Mouse (Mus musculus) embryonic facial prominence, embryonic 11.5 days (tissue): ENCODE data around the gene Arhgap19. TPM values are rescaled to one million over a fixed set of nuclear protein-coding genes. Genes with fewer than 3 reads are reported as not detected.
A peak's percentile ranks its signal among the peaks of the same experiment; 100 is the strongest.

Experiments used
- ATAC-seq: fragments of 200-750 bp; cut with Nextera tagmentation; replicated peaks from 2 replicates; pipeline ENCODE4 v1.8.0; 2017; ENCODE audit warnings: low read depth; ENCODE audit not compliant: insufficient number of reproducible peaks, low FRiP score, low TSS enrichment
- DNase-seq: peaks from one replicate; pipeline ENCODE4 v3.0.0-alpha.2; 2015; ENCODE audit warnings: low spot score
- H3K27ac ChIP-seq: fragments of 300-500 bp; sonication (generic); replicated peaks from 2 replicates; pipeline ENCODE4 v1.5.1; 2014; ENCODE audit warnings: mild to moderate bottlenecking, low read depth, low read length, control low read depth
- H3K27me3 ChIP-seq: fragments of 300-500 bp; sonication (generic); 2 replicates; pipeline ENCODE4 v1.6.1; 2014; ENCODE audit warnings: mild to moderate bottlenecking, low read length, moderate library complexity, mixed read lengths; ENCODE audit not compliant: control insufficient read depth, insufficient read depth
- H3K36me3 ChIP-seq: fragments of 300-500 bp; sonication (generic); replicated peaks from 2 replicates; pipeline ENCODE4 v1.6.1; 2014; ENCODE audit warnings: low read depth, mild to moderate bottlenecking, low read length, moderate library complexity, mixed read lengths; ENCODE audit not compliant: control insufficient read depth, insufficient read depth
- H3K4me1 ChIP-seq: fragments of 300-500 bp; sonication (generic); 2 replicates; pipeline ENCODE4 v1.6.1; 2014; ENCODE audit warnings: low read length, mixed read lengths; ENCODE audit not compliant: control insufficient read depth, insufficient read depth
- H3K4me2 ChIP-seq: fragments of 300-500 bp; sonication (generic); 2 replicates; pipeline ENCODE4 v1.6.1; 2014; ENCODE audit warnings: low read depth, mild to moderate bottlenecking, control low read depth, low read length, moderate library complexity
- H3K4me3 ChIP-seq: fragments of 300-500 bp; sonication (generic); 2 replicates; pipeline ENCODE4 v1.5.1; 2014; ENCODE audit warnings: low read depth, low read length, control low read depth
- H3K9ac ChIP-seq: fragments of 300-500 bp; sonication (generic); replicated peaks from 2 replicates; pipeline ENCODE4 v1.6.1; 2014; ENCODE audit warnings: mild to moderate bottlenecking, control low read depth, low read length
- H3K9me3 ChIP-seq: fragments of 300-500 bp; sonication (generic); replicated peaks from 2 replicates; pipeline ENCODE4 v1.6.1; 2016; ENCODE audit warnings: mild to moderate bottlenecking, low read length, inconsistent platforms, mixed read lengths; ENCODE audit not compliant: control insufficient read depth
- WGBS: fragments of 180-500 bp; shearing (Covaris S2); extraction: QIAGEN DNeasy Blood & Tissue Kit; methylation state at CpG from one replicate; pipeline ENCODE4 v1.1.7; 2014; 5-methylcytosine and 5-hydroxymethylcytosine counted together
- polyA plus RNA-seq: library from polyadenylated mRNA; unstranded; fragments of >200 nt; fragmentation: Nextera tagmentation; extraction: Ambion mirVana; gene quantifications from 2 replicates; pipeline ENCODE4 v1.2.1, GENCODE M21; 2014

The Arhgap19 gene
- polyA plus RNA-seq, 1 experiment from 2014 or later, result 48.1 TPM

GRCm38 (mm10) chr19:41830106-41831031 is 28.5 kb upstream of the Arhgap19 start:
- ATAC-seq (peak; percentile 29; the same call in 1 of the 2 replicates), DNase-seq (peak; percentile 56)
- 0 out of 2 replicates have a peak, but pooled peaks cover 2% of the 10 kb centered on the region for H3K27me3 ChIP-seq
- peak overlapping the region; percentile 77 for H3K4me3 ChIP-seq
- H3K9me3 ChIP-seq, result no peaks in the 10 kb centered on the region
- H3K27ac ChIP-seq, result peak overlapping the region; percentile 67; the same call in 1 of the 2 replicates
- WGBS, result under 1% methylated on average over 105 of the region's 112 CpGs
- peaks cover 7% of the 10 kb centered on the region for H3K4me1 ChIP-seq
- peak overlapping the region; percentile 79 for H3K9ac ChIP-seq
- peak overlapping the region; percentile 98 for H3K4me2 ChIP-seq
- H3K36me3 ChIP-seq, result no peaks in the 10 kb centered on the region

- H3K27ac ChIP-seq, result peak within 1 kb of the TSS; percentile 67; the same call in 1 of the 2 replicates
- peak within 1 kb of the TSS; percentile 77 for H3K4me3 ChIP-seq
- no peaks in the 10 kb centered on the region for H3K9me3 ChIP-seq
- 0 out of 2 replicates have a peak, but pooled peaks cover 2% of the 10 kb centered on the region for H3K27me3 ChIP-seq
- peak within 1 kb of the TSS; percentile 98 for H3K4me2 ChIP-seq
- peak within 1 kb of the TSS; percentile 79 for H3K9ac ChIP-seq
- no peaks in the 10 kb centered on the region for H3K36me3 ChIP-seq
- H3K4me1 ChIP-seq, result peaks cover 7% of the 10 kb centered on the region
- DNase-seq (peak; percentile 83), ATAC-seq (peak; percentile 92)
- WGBS, result under 1% methylated on average over 39 of the region's 39 CpGs
Observed at GRCm38 (mm10) chr19:41829381-41830105, 27.7 kb upstream of the Arhgap19 start, which contains the start of gene Frat1. Gene Frat1, plus strand, starts transcription at chr19:41829970.

GRCm38 (mm10) chr19:41828941-41829340 is 27.1 kb upstream of the Arhgap19 start:
- H3K9me3 ChIP-seq, result no peaks in the 10 kb centered on the region
- H3K27me3 ChIP-seq, result 0 out of 2 replicates have a peak, but pooled peaks cover 2% of the 10 kb centered on the region
- peak overlapping the region; percentile 77; the same call in 1 of the 2 replicates for H3K4me3 ChIP-seq
- H3K4me2 ChIP-seq, result peak overlapping the region; percentile 98
- peaks cover 7% of the 10 kb centered on the region for H3K4me1 ChIP-seq
- H3K36me3 ChIP-seq, result no peaks in the 10 kb centered on the region
- WGBS, result 64% methylated on average over 3 of the region's 3 CpGs
- ATAC-seq (no peak), DNase-seq (no peak)
- no peak overlapping the region for H3K9ac ChIP-seq
- no peak overlapping the region for H3K27ac ChIP-seq

GRCm38 (mm10) chr19:41826529-41826928 is 24.7 kb upstream of the Arhgap19 start:
- H3K4me1 ChIP-seq, result peaks cover 2% of the 10 kb centered on the region
- H3K27ac ChIP-seq, result no peak overlapping the region
- no peak overlapping the region for H3K4me2 ChIP-seq
- no peaks in the 10 kb centered on the region for H3K36me3 ChIP-seq
- no peak for ATAC-seq
- H3K9ac ChIP-seq, result no peak overlapping the region
- no peaks in the 10 kb centered on the region for H3K9me3 ChIP-seq
- no peak for DNase-seq
- 86% methylated on average over 3 of the region's 3 CpGs for WGBS
- no peaks in the 10 kb centered on the region for H3K27me3 ChIP-seq
- H3K4me3 ChIP-seq, result no peak overlapping the region

GRCm38 (mm10) chr19:41824950-41825349 is 23.1 kb upstream of the Arhgap19 start:
- Histone ChIP-seq H3K4me3 (no peak overlapping the region), H3K27me3 (no peaks in the 10 kb centered on the region), H3K4me1 (no peaks in the 10 kb centered on the region), H3K9me3 (no peaks in the 10 kb centered on the region), H3K27ac (no peak overlapping the region), H3K36me3 (no peaks in the 10 kb centered on the region), H3K9ac (no peak overlapping the region), H3K4me2 (no peak overlapping the region)
- 85% methylated on average over 5 of the region's 5 CpGs for WGBS
- no peak for ATAC-seq
- DNase-seq, result no peak

GRCm38 (mm10) chr19:41822589-41822988 is 20.7 kb upstream of the Arhgap19 start:
- WGBS, result 91% methylated on average over 1 of the region's 1 CpGs
- H3K9ac ChIP-seq, result no peak overlapping the region
- ATAC-seq (no peak), DNase-seq (no peak)
- no peak overlapping the region for H3K4me3 ChIP-seq
- H3K4me2 ChIP-seq, result no peak overlapping the region
- H3K9me3 ChIP-seq, result no peaks in the 10 kb centered on the region
- no peaks in the 10 kb centered on the region for H3K27me3 ChIP-seq
- H3K4me1 ChIP-seq, result no peaks in the 10 kb centered on the region
- H3K36me3 ChIP-seq, result no peaks in the 10 kb centered on the region
- H3K27ac ChIP-seq, result no peak overlapping the region

GRCm38 (mm10) chr19:41821436-41821835 is 19.6 kb upstream of the Arhgap19 start:
- Histone ChIP-seq H3K9ac (no peak overlapping the region), H3K27me3 (no peaks in the 10 kb centered on the region), H3K9me3 (no peaks in the 10 kb centered on the region), H3K27ac (no peak overlapping the region), H3K4me3 (no peak overlapping the region), H3K4me1 (peaks cover 3% of the 10 kb centered on the region; the same call in 1 of the 2 replicates), H3K4me2 (no peak overlapping the region), H3K36me3 (no peaks in the 10 kb centered on the region)
- WGBS, result 6% methylated on average over 5 of the region's 5 CpGs
- no peak for ATAC-seq
- DNase-seq, result no peak
